Mouse (Mus musculus) heart, adult 2 months (tissue): ENCODE data around the gene Tnip2.

Experiments used
- CTCF ChIP-seq: fragments of 200-600 bp; IDR thresholded peaks from 2 replicates; pipeline ENCODE4 v1.8.1; 2022; ENCODE audit warnings: antibody characterized with exemption, mild to moderate bottlenecking, moderate library complexity
- EP300 ChIP-seq: fragments of 200-500 bp; IDR thresholded peaks from 2 replicates; pipeline ENCODE4 v1.6.1; 2011; ENCODE audit warnings: low read depth, low read length, control low read depth; ENCODE audit not compliant: insufficient read depth
- POLR2A ChIP-seq: fragments of 200-500 bp; IDR thresholded peaks from 2 replicates; pipeline ENCODE4 v1.6.1; 2011; ENCODE audit warnings: mild to moderate bottlenecking, low read depth, low read length, control low read depth; ENCODE audit not compliant: insufficient read depth

GRCm38 (mm10) chr5:34550251-34550650 is 36.5 kb upstream of the Tnip2 start:
- TF ChIP-seq CTCF (no peak), EP300 (no peak), POLR2A (no peak)
